Mouse (Mus musculus): ENCODE results near the gene Fmod. TPM values are rescaled to one million over a fixed set of nuclear protein-coding genes. Genes with fewer than 3 reads are reported as not detected.

Fmod gene
- total RNA-seq (2015), result not detected in 2 replicates
- total RNA-seq (2017), result not detected in 2 replicates

- no peak for ATAC-seq (ENCODE audit: poor library complexity, severe bottlenecking)
Observed at GRCm38 (mm10) chr1:134037172-134037571, at the start of gene Fmod. Gene Fmod (plus strand): TSS chr1:134037254.

- ATAC-seq (ENCODE audit: poor library complexity, severe bottlenecking), result no peak
Observed at GRCm38 (mm10) chr1:133988845-133989244, 48.2 kb upstream of the Fmod start.

GRCm38 (mm10) chr1:133991277-133991676 lies 45.8 kb upstream of the Fmod start:
- no peak for ATAC-seq (ENCODE audit: poor library complexity, severe bottlenecking)

GRCm38 (mm10) chr1:134005490-134005889 lies 31.6 kb upstream of the Fmod start:
- ATAC-seq (ENCODE audit: poor library complexity, severe bottlenecking), result no peak

GRCm38 (mm10) chr1:134006105-134006764 lies 30.8 kb upstream of the Fmod start:
- ATAC-seq (ENCODE audit: poor library complexity, severe bottlenecking), result no peak

- no peak for ATAC-seq (ENCODE audit: poor library complexity, severe bottlenecking)
Observed at GRCm38 (mm10) chr1:134024293-134024971, 12.6 kb upstream of the Fmod start.

GRCm38 (mm10) chr1:134025975-134026374 lies 11.1 kb upstream of the Fmod start:
- ATAC-seq (ENCODE audit: poor library complexity, severe bottlenecking), result no peak

GRCm38 (mm10) chr1:134026741-134027140 lies 10.3 kb upstream of the Fmod start:
- no peak for ATAC-seq (ENCODE audit: poor library complexity, severe bottlenecking)

GRCm38 (mm10) chr1:134028161-134028846 lies 8.8 kb upstream of the Fmod start:
- no peak for ATAC-seq (ENCODE audit: poor library complexity, severe bottlenecking)

GRCm38 (mm10) chr1:134036492-134036891 lies 562 bp upstream of the Fmod start:
- ATAC-seq (ENCODE audit: poor library complexity, severe bottlenecking), result no peak

GRCm38 (mm10) chr1:134038336-134038735 lies 1.3 kb downstream of the Fmod start:
- ATAC-seq (ENCODE audit: poor library complexity, severe bottlenecking), result no peak

- no peak for ATAC-seq (ENCODE audit: poor library complexity, severe bottlenecking)
Observed at GRCm38 (mm10) chr1:134039361-134039760, 2.3 kb downstream of the Fmod start.

GRCm38 (mm10) chr1:134041900-134042299 lies 4.8 kb downstream of the Fmod start:
- no peak for ATAC-seq (ENCODE audit: poor library complexity, severe bottlenecking)

- no peak for ATAC-seq (ENCODE audit: poor library complexity, severe bottlenecking)
Observed at GRCm38 (mm10) chr1:134042341-134042740, 5.3 kb downstream of the Fmod start.

- ATAC-seq (ENCODE audit: poor library complexity, severe bottlenecking), result no peak
Observed at GRCm38 (mm10) chr1:134044805-134045204, 7.8 kb downstream of the Fmod start.

- peak; percentile 51; the same call in 1 of the 2 replicates for ATAC-seq (ENCODE audit: poor library complexity, severe bottlenecking)
Observed at GRCm38 (mm10) chr1:134045971-134046370, 8.9 kb downstream of the Fmod start.

GRCm38 (mm10) chr1:134046387-134046786 lies 9.3 kb downstream of the Fmod start:
- no peak for ATAC-seq (ENCODE audit: poor library complexity, severe bottlenecking)

- no peak for ATAC-seq (ENCODE audit: poor library complexity, severe bottlenecking)
Observed at GRCm38 (mm10) chr1:134047431-134047830, 10.4 kb downstream of the Fmod start.

GRCm38 (mm10) chr1:134048759-134049158 lies 11.7 kb downstream of the Fmod start:
- peak; percentile 82 for ATAC-seq (ENCODE audit: poor library complexity, severe bottlenecking)

GRCm38 (mm10) chr1:134049542-134049941 lies 12.5 kb downstream of the Fmod start:
- ATAC-seq (ENCODE audit: poor library complexity, severe bottlenecking), result no peak

GRCm38 (mm10) chr1:134053207-134053606 lies 16.2 kb downstream of the Fmod start:
- peak; percentile 91 for ATAC-seq (ENCODE audit: poor library complexity, severe bottlenecking)

GRCm38 (mm10) chr1:134055058-134055457 lies 18.0 kb downstream of the Fmod start:
- ATAC-seq (ENCODE audit: poor library complexity, severe bottlenecking), result no peak

Data from megakaryocyte, adult 5-6 weeks (primary cell).